Mouse (Mus musculus): ENCODE measurements around the gene Pde2a. TPM values are rescaled to one million over a fixed set of nuclear protein-coding genes. Genes with fewer than 3 reads are reported as not detected.

Gene Pde2a
- 31.6 and 46.5 TPM in 2 replicates for polyA plus RNA-seq (2015; fragmentation: Nextera tagmentation; extraction: Ambion mirVana)

DNA sequence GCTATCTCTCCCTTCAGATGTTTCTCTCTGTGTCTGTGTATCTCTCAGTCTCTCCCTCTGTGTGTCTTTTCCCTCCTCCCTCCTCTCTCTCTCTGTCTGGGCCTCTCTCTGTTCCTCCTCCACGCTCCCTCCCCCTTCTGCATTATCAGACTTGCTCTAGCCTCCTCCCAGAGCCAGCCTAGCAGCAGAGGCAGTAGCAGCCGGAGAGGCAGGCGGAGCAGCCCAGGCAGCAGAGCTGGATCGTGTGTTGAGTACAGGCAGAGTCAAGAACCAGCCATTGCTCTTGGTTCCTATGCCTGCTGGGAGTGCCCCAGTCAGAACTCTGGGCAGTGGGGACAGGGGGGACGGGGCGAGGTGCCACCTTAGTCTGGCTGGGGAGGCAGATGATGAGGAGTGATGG, at the start of gene Pde2a:
Pde2a (plus strand) TSS at position 163 of the 400 bp plus-strand sequence.
- ATAC-seq (ENCODE audit: low FRiP score, low TSS enrichment) = no peak
- Histone ChIP-seq H3K4me2 (replicated peaks; ENCODE audit: low read depth, low read length) (no peak within 1 kb of the TSS), H3K36me3 (ENCODE audit: insufficient read depth, low read length) (no peaks in the 10 kb centered on the region), H3K27ac (ENCODE audit: low read length) (no peak within 1 kb of the TSS), H3K4me1 (ENCODE audit: insufficient read depth, low read length) (no peaks in the 10 kb centered on the region), H3K4me3 (ENCODE audit: low read length) (no peak within 1 kb of the TSS), H3K9me3 (ENCODE audit: low read length) (no peaks in the 10 kb centered on the region), H3K27me3 (ENCODE audit: insufficient read depth, low read length) (peaks cover 7% of the 10 kb centered on the region; the same call in 1 of the 2 replicates), H3K9ac (replicated peaks; ENCODE audit: low read length) (no peak within 1 kb of the TSS)
- WGBS = 18% methylated on average over 6 of the region's 6 CpGs

DNA sequence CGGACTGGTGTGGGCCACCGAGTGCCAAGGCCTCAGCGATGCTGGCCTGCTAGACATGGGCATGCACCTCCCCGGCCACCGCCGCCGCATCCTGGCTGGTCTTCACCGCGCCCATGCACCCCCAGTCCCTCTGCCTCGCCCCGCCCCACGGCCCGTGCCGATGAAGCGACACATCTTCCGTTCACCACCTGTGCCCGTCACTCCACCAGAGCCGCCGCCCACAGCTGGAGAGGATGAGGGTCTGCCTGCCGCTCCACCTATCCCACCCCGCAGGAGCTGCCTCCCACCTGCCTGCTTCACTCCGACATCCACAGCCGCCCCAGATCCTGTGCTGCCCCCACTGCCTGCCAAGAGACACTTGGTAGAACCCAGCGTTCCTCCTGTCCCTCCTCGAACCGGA, 48.4 kb upstream of the Pde2a start:
- ATAC-seq (ENCODE audit: low FRiP score, low TSS enrichment) = no peak; the same call in 1 of the 2 replicates
- no peak overlapping the region for H3K4me3 ChIP-seq (ENCODE audit: low read length)
- no peaks in the 10 kb centered on the region for H3K9me3 ChIP-seq (ENCODE audit: low read length)
- no peaks in the 10 kb centered on the region for H3K36me3 ChIP-seq (ENCODE audit: insufficient read depth, low read length)
- H3K27ac ChIP-seq (ENCODE audit: low read length) = no peak overlapping the region
- 85% methylated on average over 26 of the region's 26 CpGs for WGBS
- H3K9ac ChIP-seq (replicated peaks; ENCODE audit: low read length) = no peak overlapping the region
- no peaks in the 10 kb centered on the region for H3K27me3 ChIP-seq (ENCODE audit: insufficient read depth, low read length)
- H3K4me1 ChIP-seq (ENCODE audit: insufficient read depth, low read length) = peaks cover 15% of the 10 kb centered on the region
- no peak overlapping the region for H3K4me2 ChIP-seq (replicated peaks; ENCODE audit: low read depth, low read length)

DNA sequence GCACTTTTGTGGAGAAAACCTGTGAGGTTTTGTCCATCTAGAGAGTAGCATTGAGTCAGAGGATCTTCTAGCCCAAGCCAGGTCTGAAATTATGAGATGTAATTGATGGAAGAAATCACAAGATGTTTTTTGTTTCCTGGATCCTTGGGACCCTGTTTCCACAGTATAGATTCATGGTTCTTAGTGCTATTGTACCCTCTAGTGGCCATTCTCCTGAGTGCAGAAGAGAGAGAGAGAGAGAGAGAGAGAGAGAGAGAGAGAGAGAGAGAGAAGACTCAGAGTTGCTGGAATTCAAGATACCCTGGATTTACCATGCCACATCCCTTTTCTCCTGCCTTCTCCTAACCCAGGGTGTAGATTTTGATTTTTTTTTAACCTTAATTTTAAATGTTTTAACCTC, 47.3 kb upstream of the Pde2a start:
- H3K4me2 ChIP-seq (replicated peaks; ENCODE audit: low read depth, low read length) = no peak overlapping the region
- ATAC-seq (ENCODE audit: low FRiP score, low TSS enrichment) = no peak
- H3K4me1 ChIP-seq (ENCODE audit: insufficient read depth, low read length) = peaks cover 25% of the 10 kb centered on the region
- no peak overlapping the region for H3K4me3 ChIP-seq (ENCODE audit: low read length)
- no peak overlapping the region for H3K9ac ChIP-seq (replicated peaks; ENCODE audit: low read length)
- H3K27ac ChIP-seq (ENCODE audit: low read length) = no peak overlapping the region
- H3K36me3 ChIP-seq (ENCODE audit: insufficient read depth, low read length) = no peaks in the 10 kb centered on the region
- H3K27me3 ChIP-seq (ENCODE audit: insufficient read depth, low read length) = no peaks in the 10 kb centered on the region
- no peaks in the 10 kb centered on the region for H3K9me3 ChIP-seq (ENCODE audit: low read length)

DNA sequence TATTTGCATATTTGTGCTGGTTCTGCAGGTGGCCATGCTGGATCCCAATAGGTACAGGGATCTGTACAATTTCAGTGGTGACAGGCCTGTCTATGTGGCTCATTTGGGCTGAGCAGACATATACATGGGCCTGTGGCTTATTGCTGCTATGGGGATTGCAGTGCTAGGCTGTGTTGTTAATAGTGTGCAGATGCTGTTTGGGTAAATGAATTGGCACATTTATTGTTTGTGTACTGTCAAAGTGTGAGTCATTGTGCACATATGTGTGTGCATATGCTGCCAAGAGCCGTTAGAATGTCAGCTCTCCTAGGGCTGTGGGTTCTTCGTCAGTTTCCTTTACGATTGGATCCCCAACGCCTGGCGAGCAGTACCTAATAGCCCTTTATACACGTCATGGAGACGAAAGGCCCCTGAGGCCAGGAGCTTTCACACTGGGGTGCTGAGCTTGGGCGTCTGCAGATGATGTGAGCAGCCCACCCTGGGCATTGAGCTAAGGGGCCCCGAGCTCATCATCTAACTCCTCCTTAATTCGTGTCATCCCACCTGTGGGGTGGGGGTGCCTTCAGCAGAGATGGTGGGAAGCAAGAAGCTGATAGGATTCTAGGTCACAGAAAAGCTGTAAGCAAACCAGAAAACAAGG, 44.7 kb upstream of the Pde2a start:
- Histone ChIP-seq H3K4me2 (replicated peaks; ENCODE audit: low read depth, low read length) (no peak overlapping the region), H3K27me3 (ENCODE audit: insufficient read depth, low read length) (no peaks in the 10 kb centered on the region), H3K9ac (replicated peaks; ENCODE audit: low read length) (peak overlapping the region; percentile 62; the same call in 1 of the 2 replicates), H3K36me3 (ENCODE audit: insufficient read depth, low read length) (no peaks in the 10 kb centered on the region), H3K4me1 (ENCODE audit: insufficient read depth, low read length) (peaks cover 27% of the 10 kb centered on the region), H3K9me3 (ENCODE audit: low read length) (no peaks in the 10 kb centered on the region), H3K4me3 (ENCODE audit: low read length) (no peak overlapping the region), H3K27ac (ENCODE audit: low read length) (no peak overlapping the region; the same call in 1 of the 2 replicates)
- ATAC-seq (ENCODE audit: low FRiP score, low TSS enrichment) = no peak
- 55% methylated on average over 10 of the region's 10 CpGs for WGBS

DNA sequence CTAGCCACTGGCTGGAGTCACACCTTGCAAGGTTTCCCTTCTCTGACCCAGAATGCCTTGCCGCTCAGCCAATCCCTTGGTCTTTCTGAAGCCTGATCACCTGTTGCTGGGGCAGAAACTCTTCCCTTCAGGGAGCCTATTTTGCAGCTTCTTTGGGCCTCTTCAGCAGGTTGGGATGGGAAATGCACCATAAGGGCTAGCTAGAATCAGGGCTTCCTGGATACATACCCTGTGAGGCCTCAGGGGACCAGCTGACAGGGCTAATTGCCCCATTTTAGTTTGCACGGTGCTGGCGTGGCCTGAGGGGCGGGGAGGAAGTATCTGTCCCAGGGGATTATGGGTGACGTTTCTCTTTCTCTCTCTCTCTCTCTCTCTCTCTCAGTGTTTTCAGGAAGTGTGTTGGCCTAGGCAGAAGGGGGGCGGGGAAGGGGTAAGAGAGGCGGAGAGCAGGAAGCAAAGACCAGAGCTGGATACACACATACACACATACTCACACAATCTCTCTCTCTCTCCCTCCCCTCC, 43.7 kb upstream of the Pde2a start:
- peak; percentile 80 for ATAC-seq (ENCODE audit: low FRiP score, low TSS enrichment)
- no peaks in the 10 kb centered on the region for H3K36me3 ChIP-seq (ENCODE audit: insufficient read depth, low read length)
- peak overlapping the region; percentile 31 for H3K4me3 ChIP-seq (ENCODE audit: low read length)
- peak overlapping the region; percentile 50 for H3K4me2 ChIP-seq (replicated peaks; ENCODE audit: low read depth, low read length)
- 12% methylated on average over 7 of the region's 7 CpGs for WGBS
- H3K4me1 ChIP-seq (ENCODE audit: insufficient read depth, low read length) = peaks cover 30% of the 10 kb centered on the region
- H3K27me3 ChIP-seq (ENCODE audit: insufficient read depth, low read length) = no peaks in the 10 kb centered on the region
- H3K27ac ChIP-seq (ENCODE audit: low read length) = peak overlapping the region; percentile 76
- no peaks in the 10 kb centered on the region for H3K9me3 ChIP-seq (ENCODE audit: low read length)
- H3K9ac ChIP-seq (replicated peaks; ENCODE audit: low read length) = peak overlapping the region; percentile 62

DNA sequence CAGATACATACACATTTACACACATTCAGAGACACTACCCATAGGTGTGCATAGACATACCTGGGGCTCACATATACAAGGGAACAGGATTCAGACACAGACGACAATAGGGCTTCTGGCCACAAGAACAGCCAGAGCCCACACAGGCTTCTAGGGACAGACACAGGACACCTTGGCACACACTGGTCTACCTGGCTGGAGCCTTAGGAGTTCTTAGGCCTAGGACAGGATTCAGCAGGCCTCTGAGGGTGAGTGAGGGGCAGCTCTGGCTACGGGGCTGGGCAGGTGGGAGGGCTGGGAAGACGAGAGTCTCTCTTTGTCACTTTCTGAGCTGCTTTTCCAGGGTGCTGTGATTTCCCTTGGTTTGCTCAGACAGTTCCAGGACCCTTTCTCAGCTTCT, 43.2 kb upstream of the Pde2a start:
- H3K27me3 ChIP-seq (ENCODE audit: insufficient read depth, low read length) = no peaks in the 10 kb centered on the region
- H3K4me1 ChIP-seq (ENCODE audit: insufficient read depth, low read length) = peaks cover 30% of the 10 kb centered on the region
- H3K36me3 ChIP-seq (ENCODE audit: insufficient read depth, low read length) = no peaks in the 10 kb centered on the region
- peak; percentile 29; the same call in 1 of the 2 replicates for ATAC-seq (ENCODE audit: low FRiP score, low TSS enrichment)
- no peaks in the 10 kb centered on the region for H3K9me3 ChIP-seq (ENCODE audit: low read length)
- peak overlapping the region; percentile 76 for H3K27ac ChIP-seq (ENCODE audit: low read length)
- H3K9ac ChIP-seq (replicated peaks; ENCODE audit: low read length) = peak overlapping the region; percentile 62
- peak overlapping the region; percentile 31 for H3K4me3 ChIP-seq (ENCODE audit: low read length)
- 49% methylated on average over 3 of the region's 3 CpGs for WGBS
- peak overlapping the region; percentile 50 for H3K4me2 ChIP-seq (replicated peaks; ENCODE audit: low read depth, low read length)

DNA sequence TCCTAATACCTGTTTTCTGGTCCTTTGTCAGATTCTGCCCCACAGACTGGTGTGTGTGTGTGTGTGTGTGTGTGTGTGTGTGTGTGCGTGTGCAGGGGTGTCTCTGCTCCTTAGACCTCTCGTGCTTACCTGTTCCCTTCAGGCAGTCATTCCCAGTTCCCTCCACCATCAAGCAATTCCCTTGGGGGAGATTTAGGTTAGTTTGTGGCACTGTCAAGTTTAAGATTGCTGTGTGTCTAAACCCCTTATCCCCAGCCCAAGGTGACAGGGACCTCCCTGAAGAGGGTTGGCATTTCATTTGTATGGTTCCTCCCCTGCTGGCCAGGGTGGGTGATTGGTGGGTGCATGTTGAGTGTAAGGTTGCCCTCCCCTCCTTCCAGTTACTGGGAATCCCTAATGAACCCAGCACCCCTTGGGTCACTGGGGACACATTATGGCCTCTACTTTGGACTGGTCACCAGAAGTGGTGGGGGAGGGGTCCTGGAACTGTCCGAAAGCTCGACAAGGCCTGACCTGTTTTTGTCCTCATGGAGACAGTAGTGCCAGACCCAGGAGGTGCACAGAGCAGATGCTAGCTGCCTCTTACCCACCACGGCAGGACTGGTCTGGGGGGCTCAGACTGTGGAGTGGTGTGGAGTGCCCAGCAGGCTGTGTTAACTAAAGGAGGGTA, 42.6 kb upstream of the Pde2a start:
- no peak for ATAC-seq (ENCODE audit: low FRiP score, low TSS enrichment)
- WGBS = 50% methylated on average over 5 of the region's 5 CpGs

DNA sequence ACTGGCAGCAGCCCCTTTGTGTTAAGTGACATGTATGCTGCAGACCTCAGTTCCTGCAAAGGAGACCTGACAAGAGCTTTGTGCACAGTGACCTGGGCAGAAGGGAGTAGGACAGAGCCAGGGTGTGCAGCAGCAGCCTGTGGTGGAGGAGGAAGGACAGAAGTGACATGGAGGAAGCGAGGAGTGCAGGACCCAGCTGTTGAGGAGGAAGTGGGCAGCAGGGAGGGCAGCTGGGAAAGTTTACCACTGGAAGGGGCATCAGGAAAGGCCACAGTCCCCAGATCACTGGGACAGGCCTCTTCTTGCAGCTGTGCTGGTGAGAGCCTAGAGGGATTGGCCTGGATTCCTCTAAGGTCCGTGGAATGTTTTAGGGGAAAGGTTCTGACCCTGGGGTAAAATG, 41.8 kb upstream of the Pde2a start:
- Histone ChIP-seq H3K4me1 (ENCODE audit: insufficient read depth, low read length) (peaks cover 36% of the 10 kb centered on the region), H3K4me3 (ENCODE audit: low read length) (no peak overlapping the region), H3K9me3 (ENCODE audit: low read length) (no peaks in the 10 kb centered on the region), H3K27me3 (ENCODE audit: insufficient read depth, low read length) (no peaks in the 10 kb centered on the region), H3K36me3 (ENCODE audit: insufficient read depth, low read length) (no peaks in the 10 kb centered on the region), H3K9ac (replicated peaks; ENCODE audit: low read length) (peak overlapping the region; percentile 62), H3K4me2 (replicated peaks; ENCODE audit: low read depth, low read length) (0 out of 2 replicates have a peak overlapping the region, but pooled peaks have one; percentile 50), H3K27ac (ENCODE audit: low read length) (peak overlapping the region; percentile 76; the same call in 1 of the 2 replicates)
- 59% methylated on average over 2 of the region's 2 CpGs for WGBS
- no peak for ATAC-seq (ENCODE audit: low FRiP score, low TSS enrichment)

More for the DNA sequence above, 42.6 kb upstream of the Pde2a start:
- peak overlapping the region; percentile 31 for H3K4me3 ChIP-seq (ENCODE audit: low read length)
- peak overlapping the region; percentile 50 for H3K4me2 ChIP-seq (replicated peaks; ENCODE audit: low read depth, low read length)
- no peaks in the 10 kb centered on the region for H3K9me3 ChIP-seq (ENCODE audit: low read length)
- no peaks in the 10 kb centered on the region for H3K36me3 ChIP-seq (ENCODE audit: insufficient read depth, low read length)
- peak overlapping the region; percentile 62 for H3K9ac ChIP-seq (replicated peaks; ENCODE audit: low read length)
- peak overlapping the region; percentile 76 for H3K27ac ChIP-seq (ENCODE audit: low read length)
- no peaks in the 10 kb centered on the region for H3K27me3 ChIP-seq (ENCODE audit: insufficient read depth, low read length)
- peaks cover 30% of the 10 kb centered on the region for H3K4me1 ChIP-seq (ENCODE audit: insufficient read depth, low read length)

DNA sequence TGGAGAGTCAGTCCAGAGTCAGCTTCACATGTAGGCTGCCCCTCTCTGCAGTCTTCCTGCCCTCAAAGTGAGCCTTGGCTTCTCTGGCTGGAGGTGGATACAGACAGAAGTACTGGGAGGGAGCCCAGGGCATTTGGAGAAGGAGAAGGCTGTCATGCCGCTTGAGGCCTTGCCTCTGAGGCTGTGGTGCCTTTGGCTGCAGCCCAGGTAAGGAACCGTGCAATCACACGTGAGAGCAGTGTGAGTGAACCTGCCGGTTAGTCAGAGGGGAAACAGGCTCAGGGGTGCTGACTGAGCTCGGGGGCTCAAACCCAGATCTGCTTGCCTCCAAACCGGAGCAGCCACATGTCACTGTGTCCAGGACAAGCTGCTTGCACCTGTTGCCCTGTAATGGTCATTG, 40.0 kb upstream of the Pde2a start:
- no peak overlapping the region for H3K9ac ChIP-seq (replicated peaks; ENCODE audit: low read length)
- ATAC-seq (ENCODE audit: low FRiP score, low TSS enrichment) = no peak
- peaks cover 53% of the 10 kb centered on the region for H3K4me1 ChIP-seq (ENCODE audit: insufficient read depth, low read length)
- H3K4me2 ChIP-seq (replicated peaks; ENCODE audit: low read depth, low read length) = no peak overlapping the region
- no peaks in the 10 kb centered on the region for H3K9me3 ChIP-seq (ENCODE audit: low read length)
- H3K4me3 ChIP-seq (ENCODE audit: low read length) = no peak overlapping the region
- H3K27me3 ChIP-seq (ENCODE audit: insufficient read depth, low read length) = no peaks in the 10 kb centered on the region
- H3K36me3 ChIP-seq (ENCODE audit: insufficient read depth, low read length) = no peaks in the 10 kb centered on the region
- no peak overlapping the region for H3K27ac ChIP-seq (ENCODE audit: low read length)
- 67% methylated on average over 6 of the region's 6 CpGs for WGBS

DNA sequence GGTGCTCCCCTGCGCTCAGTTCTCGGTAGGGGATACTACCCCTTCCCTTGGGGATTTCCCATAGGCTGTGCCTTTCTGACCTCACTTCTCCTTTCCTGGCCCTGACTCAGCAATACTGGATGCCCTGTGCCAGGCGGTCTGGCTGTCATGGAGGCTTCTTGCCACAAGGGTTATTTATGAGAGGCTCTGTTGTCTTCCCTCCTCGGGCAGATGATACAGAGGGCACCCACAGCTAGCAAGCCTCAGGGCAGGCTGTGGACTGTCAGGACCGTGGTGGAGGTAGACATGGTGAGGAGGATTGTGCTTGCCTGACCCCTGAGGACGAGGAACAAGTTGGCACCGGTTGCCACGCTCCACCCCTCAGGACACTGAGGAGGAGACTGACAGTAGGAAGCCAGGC, 39.1 kb upstream of the Pde2a start:
- H3K36me3 ChIP-seq (ENCODE audit: insufficient read depth, low read length) = no peaks in the 10 kb centered on the region
- H3K9ac ChIP-seq (replicated peaks; ENCODE audit: low read length) = no peak overlapping the region
- no peak overlapping the region for H3K4me2 ChIP-seq (replicated peaks; ENCODE audit: low read depth, low read length)
- no peak for ATAC-seq (ENCODE audit: low FRiP score, low TSS enrichment)
- no peaks in the 10 kb centered on the region for H3K9me3 ChIP-seq (ENCODE audit: low read length)
- no peak overlapping the region for H3K4me3 ChIP-seq (ENCODE audit: low read length)
- H3K27ac ChIP-seq (ENCODE audit: low read length) = no peak overlapping the region
- no peaks in the 10 kb centered on the region for H3K27me3 ChIP-seq (ENCODE audit: insufficient read depth, low read length)
- 65% methylated on average over 8 of the region's 8 CpGs for WGBS
- peaks cover 48% of the 10 kb centered on the region for H3K4me1 ChIP-seq (ENCODE audit: insufficient read depth, low read length)

Data from kidney, embryonic 16.5 days (tissue).